Mouse (Mus musculus): Measurements from ENCODE around the gene Slc6a5.
"Not testable (repeated sequence)": the region's sequence is repeated elsewhere in the genome, so short reads cannot be mapped to it uniquely, and the experiment has no call there.

Slc6a5 gene

DNA sequence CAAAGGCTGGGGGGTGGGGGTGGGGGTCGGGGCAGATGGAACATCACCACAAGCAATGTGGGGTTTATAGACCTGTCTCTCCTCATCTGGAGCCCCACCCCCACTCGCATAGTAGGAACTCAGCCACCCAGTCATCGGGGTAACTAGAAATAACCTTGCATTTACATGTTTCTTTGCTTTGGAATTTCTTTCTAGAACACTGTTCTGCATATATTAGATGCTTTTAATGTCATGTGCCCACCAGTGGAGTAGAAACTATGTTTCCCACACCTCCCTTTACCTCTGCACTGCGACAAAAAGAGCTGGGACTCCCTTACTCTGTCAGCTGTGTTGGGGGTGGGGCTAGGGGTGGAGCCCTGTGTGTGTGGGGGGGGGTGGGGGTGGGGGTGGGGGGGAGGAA lies 3.2 kb downstream of the Slc6a5 start:
- no peak for DNase-seq (ENCODE audit: low read depth)

DNA sequence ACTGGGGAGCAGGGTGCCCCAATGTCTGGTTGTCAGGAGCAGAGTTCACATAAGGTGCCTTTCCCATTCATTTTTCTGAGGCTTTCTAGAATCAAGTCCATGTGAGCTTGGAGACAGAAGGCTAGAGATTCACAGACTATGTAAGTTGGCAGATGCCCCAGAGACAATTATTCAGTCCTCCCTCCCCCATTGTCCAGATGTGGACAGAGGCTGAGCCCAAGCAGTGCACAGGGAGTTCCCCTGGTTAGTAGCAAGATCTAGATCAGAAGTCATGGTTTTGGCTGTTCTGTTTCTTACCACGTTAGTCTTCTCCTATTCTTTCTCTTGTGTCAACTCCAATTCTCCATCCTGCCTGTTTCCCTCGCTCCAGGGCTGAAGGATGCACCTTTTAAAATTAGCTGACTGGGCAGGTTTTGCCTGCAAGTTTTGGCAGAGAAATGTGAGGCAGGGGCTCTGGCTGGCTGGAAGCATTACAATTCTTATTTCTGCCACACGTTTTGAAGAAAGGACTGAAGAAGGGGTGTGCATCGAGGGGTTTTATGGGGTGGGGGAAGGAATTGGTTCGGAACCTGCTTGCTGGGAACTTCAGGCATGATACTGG lies 3.9 kb downstream of the Slc6a5 start:
- DNase-seq (ENCODE audit: low read depth) = no peak

DNA sequence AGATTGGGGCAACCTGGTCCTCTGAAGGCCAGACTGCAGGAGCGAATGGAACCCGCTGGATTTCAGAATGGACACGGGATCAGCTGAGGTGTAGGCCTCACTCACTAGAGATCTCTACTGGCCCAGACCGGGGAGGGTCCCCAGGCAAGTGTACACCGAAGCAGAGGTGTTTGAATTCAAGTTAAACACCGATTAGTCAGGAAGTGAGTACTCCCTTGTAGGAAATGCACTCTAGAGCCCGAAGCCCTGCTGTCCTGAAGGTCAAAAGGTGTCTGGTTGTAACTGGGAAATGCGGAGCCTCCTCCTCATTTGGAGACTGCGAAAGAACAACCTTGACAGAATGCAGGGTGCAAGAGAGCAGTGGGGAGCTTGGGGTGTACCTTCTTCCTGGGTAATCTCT lies 5.0 kb downstream of the Slc6a5 start:
- no peak for DNase-seq (ENCODE audit: low read depth)

DNA sequence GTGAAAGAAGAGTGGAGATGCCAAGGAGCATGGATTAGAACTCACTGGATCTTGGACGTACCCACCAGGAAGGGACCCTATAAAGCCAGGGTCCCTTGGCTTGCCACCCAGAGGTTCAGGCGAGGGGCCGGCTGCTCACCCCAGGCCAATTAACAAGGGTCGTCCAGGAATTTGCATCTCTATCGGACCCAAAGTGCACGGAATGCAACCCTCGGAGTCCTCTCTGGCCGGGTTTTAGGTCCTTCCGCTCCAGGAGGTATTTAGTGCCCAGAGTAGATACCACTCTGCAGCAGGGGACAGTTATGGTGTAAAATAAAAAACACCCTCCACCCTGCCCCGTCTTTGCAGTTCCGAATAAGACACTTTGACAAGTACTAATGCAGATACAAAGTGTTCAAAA lies 5.5 kb downstream of the Slc6a5 start:
- no peak for DNase-seq (ENCODE audit: low read depth)

DNA sequence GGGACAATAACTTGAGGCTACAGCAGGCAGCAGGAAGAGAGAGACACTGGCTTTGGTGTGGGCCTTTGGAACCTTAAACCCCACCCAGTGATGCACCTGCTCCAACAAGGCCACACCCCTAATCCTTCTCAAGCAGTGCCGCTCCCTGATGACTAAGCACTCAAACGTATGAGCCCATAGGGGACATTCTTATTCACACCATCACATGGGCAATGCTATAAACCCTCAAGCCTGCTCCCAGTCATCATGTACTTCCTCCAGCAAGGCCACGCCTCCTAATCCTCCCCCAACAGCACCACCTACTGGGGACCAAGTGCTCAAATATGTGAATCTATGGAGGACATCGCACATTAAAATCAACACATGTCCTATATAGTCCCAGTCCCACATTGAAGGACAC lies 9.5 kb downstream of the Slc6a5 start:
- DNase-seq (ENCODE audit: low read depth) = no peak

DNA sequence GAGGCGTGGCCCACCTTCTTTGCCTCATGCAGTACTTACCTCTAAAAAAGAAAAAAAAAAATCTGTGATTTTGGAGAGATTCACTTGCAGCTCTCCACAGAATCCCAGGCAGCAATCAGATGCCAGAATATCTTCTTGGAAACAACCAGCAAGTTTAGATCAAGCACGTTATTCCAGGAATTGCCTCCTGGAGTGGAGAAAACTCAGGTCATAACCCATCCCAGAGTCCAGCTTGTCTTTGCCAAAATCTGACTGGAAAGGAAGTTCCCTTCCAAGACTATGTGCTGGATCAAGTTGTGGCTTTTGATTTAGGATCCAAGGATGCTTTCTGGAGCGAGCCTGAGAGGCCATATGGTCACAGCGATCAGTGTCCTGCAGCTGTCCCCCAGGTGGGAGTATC lies 10.8 kb downstream of the Slc6a5 start:
- DNase-seq (ENCODE audit: low read depth) = no peak

DNA sequence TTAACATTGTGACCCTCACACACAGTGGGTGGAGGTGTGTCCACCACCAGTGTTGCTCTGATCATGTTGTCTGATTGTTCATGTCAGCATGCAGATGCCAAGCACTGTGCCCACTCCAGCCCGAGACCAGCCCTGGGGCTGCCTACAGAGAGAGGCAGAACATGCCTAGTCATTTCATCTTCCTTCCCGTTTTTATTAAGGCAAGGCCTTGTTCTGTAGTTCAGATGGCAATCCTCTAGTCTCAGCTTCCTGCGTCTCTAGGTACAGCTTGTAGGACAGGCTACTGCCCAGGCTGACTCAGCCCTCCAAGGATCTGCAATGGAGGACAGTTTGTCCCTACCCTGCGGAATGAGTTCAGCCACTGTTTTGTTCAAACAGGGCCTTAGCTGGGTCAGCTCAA lies 13.0 kb downstream of the Slc6a5 start:
- no peak for DNase-seq (ENCODE audit: low read depth)

DNA sequence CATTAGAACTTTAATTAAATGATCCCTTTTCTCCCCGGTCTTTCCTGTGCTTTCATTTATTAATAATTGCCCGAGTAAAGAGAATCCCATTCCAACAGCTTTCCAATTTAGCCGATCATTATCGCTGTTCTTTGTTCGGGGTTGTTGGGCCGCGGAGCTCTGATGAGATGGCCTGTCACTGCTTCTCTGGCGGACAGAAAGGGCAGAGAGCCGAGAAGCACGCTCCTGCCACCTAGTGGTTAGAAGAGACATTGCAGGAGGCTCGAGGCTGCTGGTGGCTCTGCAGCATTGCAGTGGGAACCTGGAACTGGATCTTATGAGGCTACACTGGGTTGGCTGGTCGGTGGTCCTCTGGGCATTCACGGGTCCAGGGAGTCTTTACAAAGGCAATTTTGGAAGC lies 13.4 kb downstream of the Slc6a5 start:
- DNase-seq (ENCODE audit: low read depth) = peak; percentile 42

DNA sequence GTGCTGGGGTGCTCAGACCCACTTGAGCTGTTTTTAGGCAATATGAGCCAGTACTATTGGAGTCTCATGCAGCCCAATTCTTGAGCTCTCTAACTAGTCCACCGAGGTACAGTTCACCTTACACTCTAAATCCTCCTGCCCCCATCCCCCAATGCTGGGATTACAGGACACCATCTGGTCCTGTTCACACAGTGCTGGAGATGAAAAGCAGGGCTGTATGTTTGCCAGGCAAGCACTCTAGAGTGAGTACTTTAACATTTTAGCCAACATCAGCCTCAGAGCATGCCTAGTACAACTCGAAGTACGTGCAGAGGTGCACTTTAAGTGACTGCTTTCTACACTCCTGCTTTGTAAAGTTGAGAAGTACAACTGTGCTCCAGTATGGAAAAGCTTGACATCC lies 18.6 kb downstream of the Slc6a5 start:
- DNase-seq (ENCODE audit: low read depth) = no peak

DNA sequence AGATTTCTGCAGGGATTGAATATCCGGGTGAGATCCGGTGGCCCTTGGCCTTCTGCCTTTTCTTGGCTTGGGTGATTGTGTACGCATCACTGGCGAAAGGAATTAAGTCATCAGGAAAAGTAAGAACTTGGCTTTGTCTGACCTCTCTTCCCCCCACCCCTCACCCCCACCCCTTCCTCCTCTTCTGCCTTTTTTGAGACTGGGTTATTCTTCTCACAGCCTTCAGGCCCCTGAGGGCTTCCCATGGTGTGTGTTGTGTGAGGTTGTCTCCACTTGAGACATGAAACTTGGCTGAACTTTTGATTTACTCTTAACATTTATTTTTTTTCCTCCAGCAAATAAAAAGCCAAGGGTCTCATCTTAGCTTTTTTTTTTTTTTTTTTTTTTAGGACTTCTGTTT lies 20.1 kb downstream of the Slc6a5 start:
- DNase-seq (ENCODE audit: low read depth) = no peak

DNA sequence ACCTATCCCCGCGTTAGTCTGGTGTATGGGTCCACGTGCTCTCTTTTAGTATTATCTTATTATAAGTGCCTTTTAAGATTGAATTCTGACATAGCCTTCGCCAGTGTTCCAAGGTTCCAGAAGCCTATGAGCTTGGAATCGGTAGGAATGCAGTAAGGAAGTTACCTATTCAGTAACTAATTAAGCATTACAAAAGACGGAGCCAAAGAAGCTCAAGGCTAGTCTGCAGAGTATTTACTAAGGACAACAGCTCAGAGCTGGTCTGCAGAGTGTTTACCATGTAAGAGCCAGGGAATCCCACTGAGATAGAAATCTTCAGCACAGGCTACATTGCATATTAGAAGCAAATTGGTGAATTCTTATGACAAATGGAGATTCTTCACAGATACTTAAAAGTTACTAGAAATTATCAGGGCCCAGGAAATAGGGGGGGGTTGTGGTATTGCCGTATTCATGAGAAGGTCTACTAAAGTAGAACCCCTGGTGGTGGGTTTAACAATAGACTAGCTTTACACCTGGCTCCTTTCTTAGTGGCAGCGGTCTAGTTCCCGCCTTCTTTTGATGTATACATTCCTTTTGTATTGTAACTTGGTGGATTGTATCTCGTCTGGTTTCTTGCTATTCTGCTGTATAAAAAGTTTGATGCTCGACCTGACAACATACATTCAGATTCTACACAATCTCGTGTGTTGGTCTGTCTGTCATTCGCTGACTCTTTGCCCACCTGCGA lies 23.6 kb downstream of the Slc6a5 start:
- not testable (repeated sequence) for DNase-seq (ENCODE audit: low read depth)

DNA sequence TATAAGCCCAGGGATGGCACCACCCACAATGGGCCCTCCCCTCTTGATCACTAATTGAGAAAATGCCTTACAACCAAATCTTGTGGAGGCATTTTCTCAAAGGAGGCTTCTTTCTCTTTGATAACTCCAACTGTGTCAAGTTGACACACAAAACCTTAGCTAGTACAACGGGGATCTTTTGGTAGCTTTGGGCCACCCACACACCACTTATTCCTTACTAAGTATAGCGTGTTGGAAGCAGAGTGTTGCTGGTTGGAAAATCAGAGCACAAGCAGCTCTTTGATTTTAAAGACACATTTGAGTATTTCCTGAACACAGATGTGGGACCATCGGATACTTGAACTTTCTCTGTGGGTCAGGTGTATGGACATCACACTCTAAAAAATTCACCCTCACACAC lies 26.9 kb downstream of the Slc6a5 start:
- no peak for DNase-seq (ENCODE audit: low read depth)

DNA sequence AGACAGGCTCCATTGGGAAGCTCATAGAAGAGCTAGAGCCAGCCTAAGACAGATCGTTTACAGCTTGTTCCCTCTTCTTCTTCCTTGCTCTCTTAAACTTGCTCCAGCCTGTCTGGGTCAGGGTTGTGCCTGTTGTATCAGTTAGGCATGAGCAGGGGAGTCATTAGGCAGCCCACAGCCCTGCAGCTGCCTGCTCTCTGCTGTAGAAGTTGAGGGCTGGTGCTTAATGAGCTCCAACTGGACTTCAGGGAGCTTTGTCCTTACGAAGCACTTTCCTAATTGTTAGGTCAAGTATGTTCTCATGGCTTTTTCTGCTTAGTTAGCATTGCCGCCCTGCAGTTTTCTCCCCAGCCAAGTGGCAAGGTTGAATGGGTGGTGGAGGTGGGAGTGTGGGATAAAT lies 32.1 kb downstream of the Slc6a5 start:
- no peak for DNase-seq (ENCODE audit: low read depth)

DNA sequence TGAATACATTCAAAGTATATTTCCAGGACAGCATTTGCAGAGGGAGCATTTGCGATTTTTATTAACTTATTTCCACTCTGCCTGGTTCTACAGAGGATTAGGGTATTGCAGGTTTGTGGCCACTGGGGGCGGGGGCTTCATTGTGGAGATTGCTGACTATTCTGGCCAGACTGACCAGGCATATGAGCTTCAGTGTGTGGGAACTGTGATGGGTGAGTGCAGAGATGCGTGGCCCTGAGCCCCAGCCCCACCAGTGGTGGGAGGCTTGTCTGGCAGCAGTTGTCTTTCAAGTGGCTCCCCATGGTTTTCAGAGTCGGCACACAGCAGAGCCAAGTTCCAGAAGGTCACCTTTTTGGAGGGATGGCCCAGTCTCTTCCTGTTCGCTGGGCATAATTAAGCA lies 32.5 kb downstream of the Slc6a5 start:
- no peak for DNase-seq (ENCODE audit: low read depth)

DNA sequence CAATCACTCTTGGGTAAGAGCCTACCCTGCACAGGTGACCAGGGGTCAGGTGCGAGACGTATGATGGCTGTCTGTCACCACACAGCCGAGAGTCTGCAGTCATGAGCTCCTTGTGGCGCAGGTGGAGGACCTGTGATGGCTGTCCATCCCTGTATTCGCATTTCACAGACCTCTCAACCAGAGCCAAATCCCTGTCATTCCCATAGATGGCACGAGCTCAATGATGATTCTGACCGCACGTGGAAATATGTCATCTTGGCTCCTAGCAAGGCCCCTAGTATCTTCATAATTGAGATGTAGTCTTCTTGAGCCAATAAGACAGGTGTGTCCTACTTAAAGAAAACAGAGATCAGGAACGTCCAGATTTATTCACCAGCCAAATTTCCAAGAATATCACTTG lies 36.7 kb downstream of the Slc6a5 start:
- no peak for DNase-seq (ENCODE audit: low read depth)

DNA sequence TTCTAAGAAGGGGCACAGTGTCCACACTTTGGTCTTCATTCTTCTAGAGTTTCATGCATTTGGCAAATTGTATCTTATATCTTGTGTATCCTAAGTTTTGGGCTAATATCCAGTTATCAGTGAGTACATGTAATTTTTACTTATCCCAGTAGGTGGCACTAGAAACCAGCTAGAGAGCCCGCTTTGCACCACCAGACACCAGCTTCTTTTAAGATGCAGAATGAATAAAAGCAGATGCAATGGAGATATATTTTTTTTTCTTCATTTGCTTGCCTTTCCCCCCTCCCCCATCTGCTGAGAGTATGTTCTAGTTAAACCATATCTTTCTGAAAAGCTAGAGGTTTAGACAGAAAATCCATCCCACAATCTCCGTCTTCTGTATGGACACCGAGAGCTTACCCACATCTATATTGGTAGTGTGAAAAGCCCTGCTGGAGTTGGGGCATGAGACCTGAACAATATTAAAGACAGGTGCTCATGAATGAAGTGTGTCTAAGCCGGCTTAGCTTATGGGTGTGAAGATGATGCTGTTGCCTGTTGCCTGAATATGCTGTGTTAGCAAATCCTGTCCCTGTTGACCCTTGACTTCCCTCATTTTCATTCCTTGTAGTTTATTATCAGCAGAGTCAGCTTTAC lies 43.7 kb downstream of the Slc6a5 start:
- peak; percentile 9 for DNase-seq (ENCODE audit: low read depth)

DNA sequence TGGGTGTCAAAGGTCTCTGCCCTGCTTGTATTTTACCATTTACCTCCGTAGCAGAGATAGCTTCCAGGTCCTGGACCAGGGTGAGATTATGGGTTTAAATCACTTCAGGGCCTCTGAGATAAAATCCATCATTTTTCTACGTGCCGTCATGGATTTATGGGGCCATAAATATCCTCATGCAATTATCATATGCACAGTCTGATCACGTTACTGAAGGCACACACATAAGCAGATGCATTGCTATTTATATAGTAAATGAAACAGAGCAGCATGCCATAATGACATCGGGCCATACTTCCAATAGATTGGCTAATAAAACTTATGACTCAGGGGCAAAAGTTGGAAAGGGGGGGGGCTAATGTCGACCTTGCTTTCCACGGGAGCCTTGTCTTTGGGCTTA lies 44.9 kb downstream of the Slc6a5 start:
- DNase-seq (ENCODE audit: low read depth) = no peak

DNA sequence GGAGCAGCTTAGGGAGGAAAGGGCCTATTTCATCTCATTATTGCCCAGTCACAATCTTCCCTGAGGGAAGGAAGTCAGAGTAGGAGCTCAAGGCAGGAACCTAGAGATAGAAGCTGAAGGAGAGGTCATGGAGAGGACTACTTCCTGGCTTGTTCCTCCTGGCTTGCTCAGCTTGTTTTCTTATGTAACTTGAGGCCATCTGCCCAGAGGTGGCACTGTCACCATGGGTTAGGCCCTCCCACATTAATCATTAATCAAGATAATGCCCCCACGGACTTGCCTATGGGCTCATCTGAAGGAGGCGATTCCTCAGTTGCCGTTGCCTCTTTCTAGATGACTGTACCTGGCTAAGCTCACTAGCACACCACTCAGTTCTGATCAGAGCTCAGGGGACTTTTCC lies 47.2 kb downstream of the Slc6a5 start:
- DNase-seq (ENCODE audit: low read depth) = no peak

DNA sequence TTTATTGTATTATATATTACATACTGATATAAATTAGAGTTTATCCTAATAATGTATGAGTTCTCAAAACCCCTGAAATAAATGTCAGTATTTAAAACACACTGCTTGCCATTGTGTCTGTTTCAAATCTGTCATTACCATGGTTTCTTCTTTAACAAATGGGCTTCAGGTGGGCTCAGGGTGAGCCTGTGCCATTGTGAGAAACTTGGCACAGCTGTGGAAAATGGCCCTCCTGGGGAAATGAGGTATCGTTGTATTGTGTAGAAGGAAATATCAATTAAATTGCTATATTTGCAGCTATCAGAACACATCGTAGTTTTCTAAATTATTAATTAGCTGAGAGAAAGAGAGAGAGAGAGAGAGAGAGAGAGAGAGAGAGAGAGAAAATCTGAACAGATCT lies 53.8 kb downstream of the Slc6a5 start:
- no peak for DNase-seq (ENCODE audit: low read depth)

DNA sequence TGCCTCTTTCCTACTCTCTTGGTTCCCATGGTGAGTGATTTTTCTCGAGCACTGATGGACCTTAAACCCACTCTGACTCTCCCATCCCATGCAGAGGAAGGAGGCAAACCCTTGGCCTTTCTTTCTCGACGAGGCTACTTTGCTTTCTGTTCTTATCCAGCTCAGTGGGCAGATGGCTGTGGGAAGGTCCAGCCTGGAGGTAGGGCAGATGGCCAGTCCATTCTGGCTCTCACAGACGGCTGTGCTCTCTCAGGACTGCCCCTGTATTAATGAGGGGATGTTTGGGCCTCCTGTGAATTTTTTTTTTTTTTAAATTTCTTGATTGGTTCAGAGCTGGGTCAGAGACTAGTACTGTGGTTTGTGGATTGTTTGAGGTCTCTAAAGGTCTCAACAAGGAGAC lies 59.6 kb downstream of the Slc6a5 start:
- DNase-seq (ENCODE audit: low read depth) = no peak

DNA sequence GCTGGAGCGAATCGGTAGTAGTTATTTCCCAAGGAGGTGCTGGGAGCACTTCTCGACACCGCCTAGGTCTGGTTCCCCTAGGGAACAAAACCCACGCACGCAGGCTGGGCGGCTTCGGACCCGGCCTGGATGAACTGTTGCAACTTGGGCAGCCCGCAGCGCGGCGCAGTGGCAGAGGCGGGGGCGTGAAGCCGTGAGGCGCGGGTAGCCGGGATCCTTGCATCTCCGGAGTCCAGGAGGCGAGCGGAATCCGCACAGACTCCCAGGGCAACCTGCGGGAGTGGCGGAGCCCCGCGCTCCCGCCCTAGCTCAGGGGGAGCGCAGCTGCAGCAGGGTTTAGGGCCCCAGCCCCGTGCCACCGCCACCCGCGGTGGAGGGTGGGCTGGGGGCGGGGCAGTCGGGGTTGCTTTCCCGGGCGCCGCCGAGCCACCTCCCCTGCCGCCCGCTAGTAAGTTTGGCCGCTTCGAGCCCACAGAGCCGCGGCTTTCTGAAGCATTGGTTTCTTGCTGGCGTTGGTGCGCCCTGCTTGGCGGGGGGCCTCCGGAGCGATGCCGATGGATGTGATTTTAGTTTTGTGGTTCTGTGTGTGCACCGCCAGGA lies 65.0 kb downstream of the Slc6a5 start, which contains the start of gene Nell1:
Nell1 (plus strand) TSS at position 24 of the 600 bp plus-strand sequence.
- no peak for DNase-seq (ENCODE audit: low read depth)

DNA sequence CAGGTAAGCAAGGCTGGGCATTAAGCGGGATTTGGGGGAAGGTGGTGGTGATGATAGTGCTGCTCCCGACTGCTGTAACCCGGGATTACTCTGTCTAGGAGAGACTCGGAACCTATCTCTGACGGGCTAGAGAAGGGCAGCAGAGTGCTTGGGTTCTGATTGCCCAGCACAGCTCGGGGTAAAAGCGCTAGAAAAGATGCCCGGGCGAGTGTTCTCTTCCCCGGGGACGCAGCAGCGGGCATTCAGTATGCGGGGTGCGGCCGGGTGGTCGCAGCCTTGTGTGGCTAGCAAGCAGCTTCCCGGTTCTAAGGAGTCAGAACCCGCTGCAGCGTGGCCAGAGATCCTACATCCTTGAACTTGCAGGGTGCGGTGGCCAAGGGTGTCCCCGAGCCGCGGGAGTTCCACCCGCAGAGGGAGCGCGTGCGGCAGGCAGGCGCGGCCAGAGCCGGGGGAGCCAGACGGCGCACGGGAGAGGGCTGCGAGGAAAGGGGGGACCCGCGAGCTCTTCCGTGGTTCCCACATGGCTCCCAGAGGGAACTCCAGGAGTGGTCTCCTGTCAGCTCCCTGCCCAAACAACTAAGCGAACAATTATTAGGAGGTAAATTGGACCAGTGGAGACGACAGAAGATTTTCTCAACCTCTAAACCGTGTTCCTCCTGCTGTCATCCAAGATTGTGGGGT lies 65.6 kb downstream of the Slc6a5 start:
- DNase-seq (ENCODE audit: low read depth) = no peak
